Mouse (Mus musculus) adrenal gland, postnatal 14 days (tissue): ENCODE data around the gene Csnk1e. TPM values are rescaled to one million over a fixed set of nuclear protein-coding genes. Genes with fewer than 3 reads are reported as not detected.

Experiments
- microRNA-seq, 2 experiments: library from miRNA; unstranded; fragments of <30 nt; microRNA quantifications; one replicate each; pipeline ENCODE4 v1.2.0; 2021
- total RNA-seq: library from RNA; stranded (reverse); gene quantifications from 2 replicates; pipeline ENCODE4 v1.2.3, GENCODE M21; 2021

The Csnk1e gene
- total RNA-seq, 1 experiment from 2014 or later, result 66.7 TPM

Small RNA genes within 50 kb of the gene (microRNA-seq; reads per million reads assigned to microRNA genes)
- gene Gm44302 (0 reads per million in 2 experiments), gene Mir1943 (0.38 to 1.7 reads per million in 2 experiments)

Other genes with a start within 250 kb of the Csnk1e start
- 18.6 and 22.9 TPM in 2 replicates for gene Pick1, start 226.4 kb downstream of the Csnk1e start, total RNA-seq
- gene Gm49486, start 226.2 kb downstream of the Csnk1e start, total RNA-seq, result 0.22 TPM in 1 of 2 replicates, not detected in the other
- gene Slc16a8, start 200.8 kb downstream of the Csnk1e start, total RNA-seq, result not detected in 2 replicates
- gene Baiap2l2, start 170.0 kb downstream of the Csnk1e start, total RNA-seq, result 0.30 TPM in 1 of 2 replicates, not detected in the other
- gene Pla2g6, start 127.2 kb downstream of the Csnk1e start, total RNA-seq, result 22.1 and 26.0 TPM in 2 replicates
- gene Maff, start 108.9 kb downstream of the Csnk1e start, total RNA-seq, result 6.2 and 7.4 TPM in 2 replicates
- 45.2 and 48.0 TPM in 2 replicates for gene Tmem184b, start 52.0 kb downstream of the Csnk1e start, total RNA-seq
- gene Kcnj4, start 49.7 kb upstream of the Csnk1e start, total RNA-seq, result 0.19 and 0.23 TPM in 2 replicates
- gene Kdelr3, start 60.8 kb upstream of the Csnk1e start, total RNA-seq, result 6.8 and 7.3 TPM in 2 replicates
- 281 and 315 TPM in 2 replicates for gene Ddx17, start 91.2 kb upstream of the Csnk1e start, total RNA-seq
- 3.1 TPM in 2 replicates for gene Dmc1, start 149.5 kb upstream of the Csnk1e start, total RNA-seq
- 2.6 and 4.8 TPM in 2 replicates for gene Fam227a, start 203.4 kb upstream of the Csnk1e start, total RNA-seq
- 21.9 and 24.8 TPM in 2 replicates for gene Cby1, start 203.6 kb upstream of the Csnk1e start, total RNA-seq
- gene Tomm22, start 215.3 kb upstream of the Csnk1e start, total RNA-seq, result 116 and 120 TPM in 2 replicates
- gene Josd1, start 232.4 kb upstream of the Csnk1e start, total RNA-seq, result 38.0 and 43.9 TPM in 2 replicates
- gene Gtpbp1, start 235.3 kb upstream of the Csnk1e start, total RNA-seq, result 26.1 and 35.8 TPM in 2 replicates